Mouse (Mus musculus) cortical plate, adult 2 months (tissue): ENCODE results near the gene Letmd1. TPM values are rescaled to one million over a fixed set of nuclear protein-coding genes. Genes with fewer than 3 reads are reported as not detected.

Source experiments
- H3K27ac ChIP-seq: fragments of 200-500 bp; 2 replicates; pipeline ENCODE4 v1.5.1; 2012; ENCODE audit warnings: low read length, control low read depth, inconsistent platforms; ENCODE audit not compliant: insufficient read depth
- H3K4me1 ChIP-seq: fragments of 200-500 bp; 2 replicates; pipeline ENCODE4 v1.6.1; 2011; ENCODE audit warnings: low read length; ENCODE audit not compliant: control insufficient read depth, insufficient read depth
- H3K4me3 ChIP-seq: fragments of 200-500 bp; 2 replicates; pipeline ENCODE4 v1.5.1; 2011; ENCODE audit warnings: mild to moderate bottlenecking, low read length, control low read depth; ENCODE audit not compliant: insufficient read depth
- CTCF ChIP-seq: fragments of 200-500 bp; IDR thresholded peaks from 2 replicates; pipeline ENCODE4 v1.5.1; 2011; ENCODE audit warnings: mild to moderate bottlenecking, control low read depth, low read length; ENCODE audit not compliant: insufficient read depth; ENCODE audit errors: extremely low read depth
- POLR2A ChIP-seq: fragments of 200-500 bp; IDR thresholded peaks from 2 replicates; pipeline ENCODE4 v1.6.1; 2011; ENCODE audit warnings: mild to moderate bottlenecking, low read length, control low read depth; ENCODE audit not compliant: insufficient read depth; ENCODE audit errors: extremely low read depth
- polyA plus RNA-seq: library from polyadenylated mRNA; depleted of rRNA; stranded (reverse); fragments of >200 nt; gene quantifications from 2 replicates; pipeline ENCODE4 v1.2.3, GENCODE M21; 2012

Gene Letmd1
- polyA plus RNA-seq, 1 experiment, result 97.9 TPM

GRCm38 (mm10) chr15:100449495-100449894 lies 19.3 kb upstream of the Letmd1 start:
- Histone ChIP-seq H3K4me1 (no peaks in the 10 kb centered on the region), H3K4me3 (no peak overlapping the region), H3K27ac (no peak overlapping the region)
- TF ChIP-seq POLR2A (no peak), CTCF (no peak)

GRCm38 (mm10) chr15:100451245-100451644 lies 17.6 kb upstream of the Letmd1 start:
- H3K4me3 ChIP-seq, result 0 out of 2 replicates have a peak overlapping the region, but pooled peaks have one; percentile 10
- H3K4me1 ChIP-seq, result no peaks in the 10 kb centered on the region
- TF ChIP-seq POLR2A (no peak), CTCF (no peak)
- H3K27ac ChIP-seq, result no peak overlapping the region

GRCm38 (mm10) chr15:100452486-100452885 lies 16.3 kb upstream of the Letmd1 start:
- Histone ChIP-seq H3K4me3 (no peak overlapping the region), H3K4me1 (no peaks in the 10 kb centered on the region), H3K27ac (no peak overlapping the region)
- TF ChIP-seq POLR2A, result no peak
- no peak for TF ChIP-seq CTCF

GRCm38 (mm10) chr15:100456356-100456991 lies 12.3 kb upstream of the Letmd1 start:
- Histone ChIP-seq H3K27ac (no peak overlapping the region), H3K4me1 (no peaks in the 10 kb centered on the region), H3K4me3 (no peak overlapping the region)
- TF ChIP-seq POLR2A (no peak), CTCF (no peak)

DNA sequence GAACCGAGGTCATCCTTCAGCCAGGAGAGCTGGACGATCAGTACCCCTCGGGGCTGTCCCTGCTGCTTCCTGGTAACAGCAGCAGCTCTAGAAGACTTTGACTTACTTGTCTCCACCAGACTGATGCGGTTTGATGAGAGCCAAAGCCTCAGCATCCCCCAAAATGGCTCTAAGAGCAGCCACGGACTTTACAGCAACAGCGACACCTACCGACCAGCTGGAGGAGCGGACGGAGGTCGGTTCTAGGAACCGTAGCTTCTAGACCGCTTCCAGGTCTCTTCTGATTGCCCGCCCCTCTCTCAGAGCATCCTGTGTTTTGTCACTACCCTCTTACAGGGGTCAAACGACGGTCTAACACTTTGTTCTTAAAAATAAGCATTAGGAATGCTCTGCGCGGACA lies 11.5 kb upstream of the Letmd1 start:
- Histone ChIP-seq H3K27ac (no peak overlapping the region), H3K4me1 (no peaks in the 10 kb centered on the region), H3K4me3 (no peak overlapping the region)
- TF ChIP-seq CTCF, result peak; percentile 95
- TF ChIP-seq POLR2A, result no peak

DNA sequence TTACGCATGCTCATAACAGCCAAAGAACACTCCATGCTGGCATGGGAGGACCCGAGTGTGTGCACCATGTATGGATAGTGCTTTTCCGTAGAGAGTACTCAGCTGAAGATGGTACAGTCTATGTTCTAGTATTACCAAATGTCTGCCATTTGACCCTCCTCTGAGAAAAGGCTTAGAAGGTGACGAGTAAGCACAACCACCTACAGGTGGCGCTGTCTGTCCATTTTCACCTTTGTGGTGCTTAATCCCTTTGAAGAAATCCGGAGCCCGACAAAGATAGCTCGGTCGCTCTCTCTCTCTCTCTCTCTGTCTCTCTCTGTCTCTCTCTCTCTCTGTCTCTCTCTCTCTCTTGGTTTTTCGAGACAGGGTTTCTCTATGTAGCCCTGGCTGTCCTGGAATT lies 10.8 kb upstream of the Letmd1 start:
- no peak for TF ChIP-seq POLR2A
- TF ChIP-seq CTCF, result peak; percentile 62
- Histone ChIP-seq H3K27ac (no peak overlapping the region), H3K4me1 (no peaks in the 10 kb centered on the region), H3K4me3 (no peak overlapping the region)

DNA sequence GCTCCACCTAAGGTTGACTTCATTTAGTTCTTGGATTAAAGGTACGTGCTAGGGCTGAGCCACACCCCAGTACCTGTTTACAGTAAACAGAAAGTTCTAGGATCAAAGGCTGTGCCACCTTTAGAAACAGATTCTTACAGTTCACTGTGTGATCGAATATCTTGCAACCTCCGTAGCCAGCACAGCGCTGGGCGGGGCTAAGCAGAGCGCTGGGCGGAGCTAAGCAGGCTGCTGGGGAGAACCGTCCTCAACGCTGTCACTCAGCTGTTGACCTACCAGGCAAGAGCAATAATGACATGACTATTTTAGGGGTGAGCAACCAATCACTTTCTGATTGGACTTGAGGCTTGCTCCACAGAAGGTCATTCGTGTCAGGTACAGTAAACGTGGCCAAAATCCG lies 7.9 kb upstream of the Letmd1 start:
- TF ChIP-seq CTCF (no peak), POLR2A (no peak)
- Histone ChIP-seq H3K27ac (no peak overlapping the region), H3K4me1 (no peaks in the 10 kb centered on the region), H3K4me3 (no peak overlapping the region)

GRCm38 (mm10) chr15:100461646-100462045 lies 7.2 kb upstream of the Letmd1 start:
- Histone ChIP-seq H3K4me3 (no peak overlapping the region), H3K4me1 (no peaks in the 10 kb centered on the region), H3K27ac (no peak overlapping the region)
- TF ChIP-seq POLR2A (no peak), CTCF (no peak)

DNA sequence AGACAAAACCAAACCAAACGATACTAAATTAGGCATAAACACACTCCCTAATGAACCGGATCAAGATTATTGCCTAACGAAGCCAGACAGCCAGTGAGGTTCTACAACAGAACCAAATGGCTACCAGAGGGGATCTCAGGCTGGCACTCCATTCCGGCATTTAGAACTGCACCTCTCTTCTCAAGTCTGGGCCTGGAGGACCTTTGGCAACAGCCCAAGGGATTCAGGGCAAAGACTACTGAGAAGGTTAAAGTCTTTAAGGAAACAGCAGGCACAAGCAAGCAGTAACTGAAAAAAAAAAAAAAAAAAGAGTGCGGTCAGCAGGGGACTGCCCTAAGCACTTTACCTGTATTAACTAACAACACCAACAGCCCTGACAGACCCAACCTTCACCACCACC lies 6.7 kb upstream of the Letmd1 start:
- TF ChIP-seq CTCF, result no peak
- no peak for TF ChIP-seq POLR2A
- no peaks in the 10 kb centered on the region for H3K4me1 ChIP-seq
- H3K4me3 ChIP-seq, result no peak overlapping the region

GRCm38 (mm10) chr15:100463712-100464111 lies 5.1 kb upstream of the Letmd1 start:
- TF ChIP-seq POLR2A, result no peak
- peak; percentile 60 for TF ChIP-seq CTCF

More for the DNA sequence above, 6.7 kb upstream of the Letmd1 start:
- no peak overlapping the region for H3K27ac ChIP-seq

DNA sequence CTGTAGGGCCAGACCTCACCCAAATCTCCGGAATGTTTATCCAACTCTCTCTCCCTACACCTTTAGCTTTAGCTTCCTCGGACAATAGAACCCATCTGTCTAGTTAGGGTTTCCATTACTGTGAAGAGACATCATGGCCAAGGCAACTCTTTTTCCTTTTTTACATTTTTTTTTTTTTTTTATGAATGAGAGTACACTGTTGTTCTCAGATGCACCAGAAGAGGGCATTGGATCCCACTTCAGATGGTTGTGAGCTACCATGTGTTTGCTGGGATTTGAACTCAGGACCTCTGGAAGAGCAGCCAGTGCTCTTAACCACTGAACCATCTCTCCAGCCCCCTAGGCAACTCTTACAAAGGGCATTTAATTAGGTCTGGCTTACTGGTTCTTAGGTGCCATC lies 3.4 kb upstream of the Letmd1 start:
- peaks cover 4% of the 10 kb centered on the region; the same call in 1 of the 2 replicates for H3K4me1 ChIP-seq
- H3K27ac ChIP-seq, result no peak overlapping the region
- TF ChIP-seq POLR2A (no peak), CTCF (no peak)
- H3K4me3 ChIP-seq, result no peak overlapping the region

More at GRCm38 (mm10) chr15:100463712-100464111, 5.1 kb upstream of the Letmd1 start:
- peaks cover 2% of the 10 kb centered on the region; the same call in 1 of the 2 replicates for H3K4me1 ChIP-seq
- no peak overlapping the region for H3K4me3 ChIP-seq
- H3K27ac ChIP-seq, result no peak overlapping the region
